Mouse (Mus musculus) olfactory bulb, adult 2 months (tissue): ENCODE measurements at regions not wholly inside any gene's neighbourhood (a gene's known extent, or its start where the extent isn't known, plus 50 kb on each side); places are given as distances from the start of the nearest gene placed in this dataset.

Source experiments
- CTCF ChIP-seq: fragments of 200-500 bp; IDR thresholded peaks from 2 replicates; pipeline ENCODE4 v1.5.1; 2012; ENCODE audit warnings: low read depth, mild to moderate bottlenecking, low read length, moderate library complexity; ENCODE audit not compliant: insufficient read depth
- POLR2A ChIP-seq: fragments of 200-500 bp; IDR thresholded peaks from 2 replicates; pipeline ENCODE4 v1.6.1; 2012; ENCODE audit warnings: mild to moderate bottlenecking, low read depth, low read length, moderate library complexity; ENCODE audit not compliant: insufficient read depth

DNA sequence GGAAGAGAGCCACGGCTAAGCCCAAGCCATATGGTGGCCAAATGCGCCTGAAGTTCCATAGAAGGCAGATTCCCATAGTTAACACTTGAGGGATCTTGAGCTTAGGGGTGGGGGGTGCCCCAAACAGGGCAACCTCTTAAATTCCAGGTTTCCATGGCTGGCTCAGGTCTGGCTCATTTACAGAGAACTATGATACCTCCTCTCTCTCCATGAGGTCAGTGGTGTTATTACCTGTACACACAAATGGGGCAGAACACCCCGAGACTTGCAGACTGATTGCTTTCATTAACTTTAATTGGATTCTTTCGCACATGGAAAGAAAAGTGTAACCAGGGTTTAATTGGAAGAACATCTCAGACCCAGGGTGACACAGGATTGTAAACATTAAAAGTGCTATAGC lies 177.1 kb upstream of the Klhl29 start:
- TF ChIP-seq CTCF (no peak), POLR2A (no peak)
